Mouse (Mus musculus): ENCODE measurements around the gene Zfp217.

DNA sequence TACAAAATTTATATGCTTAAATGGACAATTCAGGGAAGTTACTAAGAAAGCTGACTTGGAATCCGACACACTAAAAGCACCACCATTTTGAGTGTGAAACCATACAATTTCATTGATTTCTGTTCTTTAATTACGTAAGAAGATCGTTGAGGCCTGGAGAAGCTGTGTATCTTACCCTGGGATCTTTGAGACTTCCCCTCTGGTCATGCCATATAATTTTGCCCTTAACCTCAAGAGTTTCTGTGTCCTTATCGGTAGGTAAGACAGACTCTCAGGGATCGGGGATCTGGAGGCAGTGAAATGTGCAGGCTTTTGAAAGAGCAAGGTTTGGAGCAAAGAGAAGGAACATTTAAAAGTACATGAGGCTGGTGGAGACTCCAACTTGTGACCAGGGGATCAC is 31.4 kb upstream of the Zfp217 start:
- TF ChIP-seq CTCF (IDR thresholded peaks at IDR 0.05; ENCODE audit: control insufficient read depth, insufficient read depth, insufficient replicate concordance, low read depth, low read length): no peak
- no peak for TF ChIP-seq POLR2A (IDR thresholded peaks at IDR 0.05; ENCODE audit: control insufficient read depth, low read depth, low read length)

Measured in testis, adult 2 months (tissue).